Mouse (Mus musculus) stomach, postnatal 0 days (tissue): Measurements from ENCODE around the gene 1190005I06Rik.
"Not testable (repeated sequence)": the region's sequence is repeated elsewhere in the genome, so short reads cannot be mapped to it uniquely, and the experiment has no call there.

ENCODE experiments used
- CTCF ChIP-seq: IDR thresholded peaks from 2 replicates; pipeline ENCODE4 v1.5.1; 2016; ENCODE audit warnings: antibody characterized with exemption, low read depth, mild to moderate bottlenecking, moderate library complexity
- EP300 ChIP-seq: optimal IDR thresholded peaks from 2 replicates; pipeline ENCODE3; 2016; ENCODE audit warnings: antibody characterized with exemption

DNA sequence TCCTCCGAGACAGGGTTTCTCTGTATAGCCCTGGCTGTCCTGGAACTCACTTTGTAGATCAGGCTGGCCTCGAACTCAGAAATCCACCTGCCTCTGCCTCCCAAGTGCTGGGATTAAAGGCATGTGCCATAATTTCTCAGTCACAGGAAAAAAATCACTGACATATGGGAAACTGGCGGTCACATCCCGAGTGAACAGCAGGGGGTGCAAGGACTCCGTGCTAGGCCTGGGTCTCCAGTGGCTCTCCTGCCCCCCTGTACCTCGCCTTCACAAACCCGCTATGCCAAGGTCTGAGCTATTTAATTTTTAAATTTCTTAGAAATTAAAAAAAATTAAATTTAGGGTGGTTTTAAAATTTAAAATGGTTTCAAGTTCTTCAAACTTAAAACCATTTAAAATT, 33.0 kb upstream of the 1190005I06Rik start:
- peak; percentile 81 for TF ChIP-seq CTCF
- TF ChIP-seq EP300 = not testable (repeated sequence)
